Mouse (Mus musculus) myocyte (in vitro differentiated cells): ENCODE data around the gene Neo1. TPM values are rescaled to one million over a fixed set of nuclear protein-coding genes. Genes with fewer than 3 reads are reported as not detected.
"Not testable (repeated sequence)": the region's sequence is repeated elsewhere in the genome, so short reads cannot be mapped to it uniquely, and the experiment has no call there.

Experiments
- H3K27me3 ChIP-seq: one replicate; pipeline ENCODE4 v1.6.1; 2011; ENCODE audit not compliant: control insufficient read depth, insufficient read depth, insufficient read length
- H3K36me3 ChIP-seq: one replicate; pipeline ENCODE4 v1.6.1; 2011; ENCODE audit not compliant: control insufficient read depth, insufficient read depth
- H3K4me2 ChIP-seq: one replicate; pipeline ENCODE4 v1.6.1; 2011; ENCODE audit warnings: low read depth, control low read depth
- H3K4me3 ChIP-seq: one replicate; pipeline ENCODE4 v1.5.1; 2011; ENCODE audit warnings: mild to moderate bottlenecking, control low read depth, moderate library complexity
- H3K79me2 ChIP-seq: one replicate; pipeline ENCODE4 v1.6.1; 2011; ENCODE audit not compliant: control insufficient read depth, insufficient read depth
- H3ac ChIP-seq: one replicate; pipeline ENCODE4 v1.6.1; 2011; ENCODE audit not compliant: control insufficient read depth, insufficient read length
- CEBPB ChIP-seq: IDR thresholded peaks from 2 replicates; pipeline ENCODE4 v1.6.1; 2011; ENCODE audit warnings: mild to moderate bottlenecking, moderate library complexity; ENCODE audit not compliant: poor library complexity, insufficient read depth, severe bottlenecking
- E2F4 ChIP-seq: IDR thresholded peaks from one replicate; pipeline ENCODE4 v1.6.1; 2011; ENCODE audit warnings: mild to moderate bottlenecking, control low read depth, moderate library complexity; ENCODE audit not compliant: insufficient read depth
- MAX ChIP-seq: IDR thresholded peaks from one replicate; pipeline ENCODE4 v1.6.1; 2011; ENCODE audit warnings: low read depth, mild to moderate bottlenecking, control low read depth
- MYOD1 ChIP-seq, 3 experiments: IDR thresholded peaks; one replicate each; pipeline ENCODE4 v1.6.1; 2011; ENCODE audit warnings: control low read depth in 2 of 3, low read depth in 2 of 3, mild to moderate bottlenecking in 2 of 3, moderate library complexity in 1 of 3; ENCODE audit not compliant: insufficient read length in 2 of 3, control insufficient read depth in 1 of 3
- MYOG ChIP-seq, 3 experiments: IDR thresholded peaks; one replicate each; pipeline ENCODE4 v1.6.1; 2011; ENCODE audit warnings: control low read depth in 2 of 3, low read depth in 2 of 3, mild to moderate bottlenecking in 2 of 3; ENCODE audit not compliant: insufficient read length in 2 of 3, control insufficient read depth in 1 of 3, insufficient read depth in 1 of 3
- POLR2A ChIP-seq: IDR thresholded peaks from one replicate; pipeline ENCODE4 v1.6.1; 2011; ENCODE audit warnings: low read depth, mild to moderate bottlenecking, control low read depth, moderate library complexity; ENCODE audit not compliant: insufficient read length
- POLR2AphosphoS2 ChIP-seq: IDR thresholded peaks from one replicate; pipeline ENCODE4 v1.6.1; 2011; ENCODE audit warnings: low read depth, control low read depth; ENCODE audit not compliant: insufficient read length
- REST ChIP-seq: IDR thresholded peaks from one replicate; pipeline ENCODE4 v1.6.1; 2011; ENCODE audit warnings: mild to moderate bottlenecking, control low read depth, moderate library complexity; ENCODE audit not compliant: insufficient read depth, insufficient read length
- SRF ChIP-seq: IDR thresholded peaks from one replicate; pipeline ENCODE4 v1.6.1; 2011; ENCODE audit warnings: low read depth; ENCODE audit not compliant: control insufficient read depth, insufficient read length
- TCF12 ChIP-seq: IDR thresholded peaks from one replicate; pipeline ENCODE4 v1.6.1; 2011; ENCODE audit warnings: mild to moderate bottlenecking, control low read depth; ENCODE audit not compliant: poor library complexity, insufficient read depth, severe bottlenecking
- TCF3 ChIP-seq: IDR thresholded peaks from one replicate; pipeline ENCODE4 v1.6.1; 2011; ENCODE audit warnings: low read depth, control low read depth; ENCODE audit not compliant: insufficient read length
- USF1 ChIP-seq: IDR thresholded peaks from one replicate; pipeline ENCODE4 v1.6.1; 2011; ENCODE audit warnings: low read depth, mild to moderate bottlenecking, control low read depth, moderate library complexity
- polyA plus RNA-seq: library from polyadenylated mRNA; unstranded; fragments of >200 nt; fragmentation: generic; extraction: Trizol; gene quantifications from one replicate; pipeline ENCODE4 v1.2.1, GENCODE M21; 2012; ENCODE audit warnings: missing spikeins

Neo1 gene
- polyA plus RNA-seq, 1 experiment, result 36.8 TPM

DNA sequence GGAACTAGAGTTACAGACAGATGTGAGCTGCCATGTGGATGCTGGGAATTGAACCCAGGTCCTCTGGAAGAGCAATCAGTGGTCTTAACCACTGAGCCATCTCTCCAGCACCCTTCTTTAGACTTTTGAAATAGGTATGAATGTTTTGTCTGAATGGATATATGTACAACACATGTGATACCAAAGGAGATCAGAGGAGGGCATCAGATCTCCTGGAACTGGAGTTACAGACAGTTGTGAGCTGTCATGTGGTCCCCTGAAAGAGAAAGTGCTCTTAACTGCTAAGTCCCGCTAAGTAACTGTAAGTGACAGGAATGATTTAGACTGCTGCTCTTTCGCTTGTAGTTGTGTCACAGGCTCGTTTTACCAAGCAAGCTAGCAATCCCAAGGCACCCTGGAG lies 80.7 kb downstream of the Neo1 start:
- TF ChIP-seq MAX (no peak), MYOG (IDR thresholded peaks at IDR 0.05; ENCODE audit: control insufficient read depth in 1 of 3, insufficient read depth in 1 of 3, insufficient read length in 2 of 3, low read depth in 2 of 3) (no peak), TCF3 (no peak), MYOD1 (IDR thresholded peaks at IDR 0.05; ENCODE audit: control insufficient read depth in 1 of 3, insufficient read length in 2 of 3, low read depth in 2 of 3) (no peak), POLR2A (no peak)
- Histone ChIP-seq H3K36me3 (peaks cover 23% of the 10 kb centered on the region), H3K4me2 (no peak overlapping the region), H3K27me3 (no peaks in the 10 kb centered on the region), H3K4me3 (no peak overlapping the region), H3K79me2 (no peaks in the 10 kb centered on the region), H3ac (no peak overlapping the region)

- not testable (repeated sequence) for H3ac ChIP-seq, H3K27me3 ChIP-seq, H3K79me2 ChIP-seq, H3K4me2 ChIP-seq, H3K4me3 ChIP-seq, H3K36me3 ChIP-seq
Observed at GRCm38 (mm10) chr9:58945910-58946309, 90.3 kb downstream of the Neo1 start.

DNA sequence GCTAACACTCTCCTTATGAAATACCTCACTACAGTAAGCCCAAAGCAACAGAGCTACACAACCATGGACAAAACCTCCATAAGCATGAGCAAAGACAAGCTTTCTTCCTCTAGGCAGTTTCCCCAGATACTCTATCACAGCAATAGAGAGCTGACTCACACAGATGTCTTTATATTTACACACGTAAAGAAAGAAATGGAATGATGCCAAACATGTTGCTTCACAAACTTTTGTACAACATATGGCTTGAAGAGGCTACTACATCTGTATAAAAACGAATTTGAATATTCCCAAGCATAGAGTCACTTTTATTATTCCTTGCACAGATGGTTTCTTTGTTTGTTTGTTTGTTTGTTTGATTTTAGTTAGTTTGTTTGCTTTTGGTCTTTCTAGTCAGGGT lies 101.5 kb downstream of the Neo1 start:
- Histone ChIP-seq H3K79me2 (no peaks in the 10 kb centered on the region), H3K27me3 (no peaks in the 10 kb centered on the region), H3K4me3 (no peak overlapping the region), H3ac (no peak overlapping the region), H3K36me3 (peaks cover 9% of the 10 kb centered on the region), H3K4me2 (no peak overlapping the region)
- TF ChIP-seq SRF, result no peak
- TF ChIP-seq USF1, result no peak
- TF ChIP-seq TCF12, result no peak
- no peak for TF ChIP-seq CEBPB
- no peak for TF ChIP-seq POLR2AphosphoS2
- no peak for TF ChIP-seq MAX
- TF ChIP-seq MYOG (IDR thresholded peaks at IDR 0.05; ENCODE audit: control insufficient read depth in 1 of 3, insufficient read depth in 1 of 3, insufficient read length in 2 of 3, low read depth in 2 of 3), result no peak
- TF ChIP-seq MYOD1 (IDR thresholded peaks at IDR 0.05; ENCODE audit: control insufficient read depth in 1 of 3, insufficient read length in 2 of 3, low read depth in 2 of 3), result no peak
- no peak for TF ChIP-seq REST
- TF ChIP-seq POLR2A, result no peak
- TF ChIP-seq E2F4, result no peak
- no peak for TF ChIP-seq TCF3

DNA sequence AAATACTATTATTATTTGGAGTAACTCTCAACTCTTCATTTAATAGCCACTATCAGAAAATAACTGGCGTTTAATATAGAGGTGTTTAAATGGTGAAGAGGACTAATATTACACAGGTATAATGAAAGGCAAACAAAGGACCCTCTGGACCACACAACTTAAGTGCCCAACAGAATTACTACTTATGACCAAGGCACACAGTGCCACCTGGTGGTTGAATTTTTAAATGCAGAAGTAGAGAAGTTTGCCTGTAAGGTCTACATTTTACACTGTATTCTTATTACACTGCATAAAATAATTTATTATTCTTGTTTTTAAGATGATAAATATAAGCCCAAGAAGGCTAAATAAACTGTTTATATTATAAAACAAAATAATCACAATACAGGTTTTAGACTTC lies 108.1 kb downstream of the Neo1 start:
- Histone ChIP-seq H3K4me3 (no peak overlapping the region), H3K79me2 (no peaks in the 10 kb centered on the region), H3K4me2 (no peak overlapping the region), H3K36me3 (peaks cover 26% of the 10 kb centered on the region), H3ac (no peak overlapping the region), H3K27me3 (no peaks in the 10 kb centered on the region)
- TF ChIP-seq MAX (no peak), POLR2AphosphoS2 (no peak), POLR2A (no peak), MYOD1 (IDR thresholded peaks at IDR 0.05; ENCODE audit: control insufficient read depth in 1 of 3, insufficient read length in 2 of 3, low read depth in 2 of 3) (no peak), SRF (no peak), CEBPB (no peak), MYOG (IDR thresholded peaks at IDR 0.05; ENCODE audit: control insufficient read depth in 1 of 3, insufficient read depth in 1 of 3, insufficient read length in 2 of 3, low read depth in 2 of 3) (no peak), REST (no peak), USF1 (no peak), TCF3 (no peak), TCF12 (no peak), E2F4 (no peak)

GRCm38 (mm10) chr9:58902869-58903585 lies 133.2 kb downstream of the Neo1 start:
- H3K27me3 ChIP-seq, result no peaks in the 10 kb centered on the region
- no peak overlapping the region for H3K4me2 ChIP-seq
- TF ChIP-seq TCF3 (no peak), MAX (no peak), E2F4 (no peak), SRF (no peak), USF1 (no peak), TCF12 (no peak), MYOD1 (IDR thresholded peaks at IDR 0.05; ENCODE audit: control insufficient read depth in 1 of 3, insufficient read length in 2 of 3, low read depth in 2 of 3) (no peak), POLR2AphosphoS2 (no peak), POLR2A (no peak), CEBPB (no peak), REST (no peak), MYOG (IDR thresholded peaks at IDR 0.05; ENCODE audit: control insufficient read depth in 1 of 3, insufficient read depth in 1 of 3, insufficient read length in 2 of 3, low read depth in 2 of 3) (no peak)
- no peaks in the 10 kb centered on the region for H3K79me2 ChIP-seq
- no peak overlapping the region for H3K4me3 ChIP-seq
- H3K36me3 ChIP-seq, result peaks cover 50% of the 10 kb centered on the region
- H3ac ChIP-seq, result no peak overlapping the region
